ENCODE assay signal across 8 mouse cellular contexts in the genomic region with DNA sequence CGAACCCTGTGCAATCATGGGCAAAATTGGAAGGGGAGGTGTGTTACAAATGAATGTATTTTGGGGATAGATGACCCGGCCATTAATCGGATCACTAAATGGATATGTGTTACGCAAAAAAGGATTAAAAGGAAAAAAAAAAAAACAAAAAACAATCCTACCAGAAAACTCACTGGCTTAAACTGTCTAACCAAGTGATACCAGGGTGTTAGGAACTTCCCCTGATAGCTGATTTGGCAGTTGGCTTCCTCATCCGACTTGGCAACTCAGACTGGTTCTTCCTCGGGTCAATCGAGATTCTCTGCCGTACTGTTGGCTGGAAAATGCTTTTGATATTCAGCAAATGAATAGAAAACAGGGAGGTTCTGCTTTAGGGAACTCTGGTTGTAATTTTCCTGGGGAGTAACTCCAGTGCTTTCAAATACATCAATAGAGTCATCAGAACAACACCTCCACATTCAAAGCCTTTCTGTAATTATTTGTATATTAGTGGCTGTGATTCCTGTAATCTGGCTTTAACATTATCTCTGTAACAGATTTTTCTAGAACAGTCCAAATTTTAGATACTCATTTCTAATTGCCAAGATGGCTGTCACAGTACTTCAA. TPM values are rescaled to one million over a fixed set of nuclear protein-coding genes. Genes with fewer than 3 reads are reported as not detected.
DNase-seq lines count a peak whose midpoint lies in the region; ATAC-seq and TF ChIP-seq lines count a peak whose summit lies in the region.

No protein-coding gene starts in this region.

- H3K27me3 ChIP-seq in neural tube, embryonic 11.5 days (ENCODE audit: control insufficient read depth, insufficient read depth, low read length): no peaks in the 10 kb centered on the region
- no peaks in the 10 kb centered on the region for H3K27me3 ChIP-seq in intestine, embryonic 16.5 days (replicated peaks; ENCODE audit: control insufficient read depth, insufficient read depth, low read length)

- peak overlapping the region; percentile 55 for H3K4me2 ChIP-seq in neural tube, embryonic 11.5 days (ENCODE audit: low read depth)
- peak overlapping the region; percentile 69 for H3K4me2 ChIP-seq in intestine, embryonic 16.5 days (ENCODE audit: low read depth, low read length)

- ATAC-seq in neural tube, embryonic 11.5 days (ENCODE audit: insufficient read depth, low FRiP score, low TSS enrichment): no peak
- peak; percentile 29 for ATAC-seq in granulocyte monocyte progenitor cell, adult 5-6 weeks (replicated peaks; ENCODE audit: poor library complexity, severe bottlenecking)
- no peak for ATAC-seq in intestine, embryonic 16.5 days

- H3K9me3 ChIP-seq in neural tube, embryonic 11.5 days (ENCODE audit: control insufficient read depth, low read length): no peaks in the 10 kb centered on the region
- no peaks in the 10 kb centered on the region for H3K9me3 ChIP-seq in intestine, embryonic 16.5 days (ENCODE audit: control insufficient read depth, low read length)

- TF ChIP-seq CTCF in brain, embryonic 14.5 days (IDR thresholded peaks at IDR 0.05; ENCODE audit: borderline replicate concordance, extremely low read depth, insufficient read depth, insufficient read length): no peak
- TF ChIP-seq CTCF in olfactory bulb, adult 2 months (IDR thresholded peaks at IDR 0.05; ENCODE audit: insufficient read depth, low read depth, low read length): no peak

- WGBS in neural tube, embryonic 11.5 days: 1% methylated on average over 8 of the region's 8 CpGs
- WGBS in intestine, embryonic 16.5 days: 2% methylated on average over 8 of the region's 8 CpGs
- WGBS in olfactory bulb, adult 2 months: under 1% methylated on average over 8 of the region's 8 CpGs

- DNase-seq in neural tube, embryonic 11.5 days (ENCODE audit: low spot score): no peak
- no peak for DNase-seq in neural tube, embryonic 10.5 days (ENCODE audit: extremely low spot score, low spot score)
- DNase-seq in brain, embryonic 14.5 days (ENCODE audit: low read depth): peak; percentile 67
- peak; percentile 42 for DNase-seq in lung, adult 18-20 months
- DNase-seq in gastrocnemius, adult 8-10 months (ENCODE audit: low spot score in 2 of 2): no peak

- H3K9ac ChIP-seq in neural tube, embryonic 11.5 days (ENCODE audit: low read length): peak overlapping the region; percentile 6; the same call in 1 of the 2 replicates
- peak overlapping the region; percentile 89; the same call in 1 of the 2 replicates for H3K9ac ChIP-seq in intestine, embryonic 16.5 days (ENCODE audit: low read depth, low read length)

- no peaks in the 10 kb centered on the region for H3K36me3 ChIP-seq in neural tube, embryonic 11.5 days (ENCODE audit: control insufficient read depth, insufficient read depth, low read length)
- H3K36me3 ChIP-seq in intestine, embryonic 16.5 days (ENCODE audit: control insufficient read depth, insufficient read depth, low read length): no peaks in the 10 kb centered on the region

- no peak overlapping the region for H3K27ac ChIP-seq in neural tube, embryonic 11.5 days (ENCODE audit: low read depth, low read length)
- H3K27ac ChIP-seq in intestine, embryonic 16.5 days (ENCODE audit: low read length): no peak overlapping the region
- H3K27ac ChIP-seq in olfactory bulb, adult 2 months (ENCODE audit: insufficient read depth, low read depth, low read length): peak overlapping the region; percentile 56; the same call in 1 of the 2 replicates

- TF ChIP-seq POLR2A in brain, embryonic 14.5 days (IDR thresholded peaks at IDR 0.05; ENCODE audit: borderline replicate concordance, extremely low read depth, insufficient read depth, insufficient read length, poor library complexity, severe bottlenecking): no peak
- TF ChIP-seq POLR2A in olfactory bulb, adult 2 months (IDR thresholded peaks at IDR 0.05; ENCODE audit: insufficient read depth, low read depth, low read length): no peak

- H3K4me1 ChIP-seq in neural tube, embryonic 11.5 days (ENCODE audit: control insufficient read depth, insufficient read depth, low read length): peaks cover 6% of the 10 kb centered on the region
- peaks cover 8% of the 10 kb centered on the region for H3K4me1 ChIP-seq in intestine, embryonic 16.5 days (ENCODE audit: control insufficient read depth, insufficient read depth, low read length)
- peaks cover 5% of the 10 kb centered on the region for H3K4me1 ChIP-seq in olfactory bulb, adult 2 months (ENCODE audit: control insufficient read depth, insufficient read depth, low read length)

- peak overlapping the region; percentile 82 for H3K4me3 ChIP-seq in neural tube, embryonic 11.5 days (ENCODE audit: low read depth, low read length)
- peak overlapping the region; percentile 98 for H3K4me3 ChIP-seq in intestine, embryonic 16.5 days (ENCODE audit: low read length)
- H3K4me3 ChIP-seq in olfactory bulb, adult 2 months (ENCODE audit: insufficient read depth, low read depth, low read length): peak overlapping the region; percentile 60

RNA-seq across cellular contexts. Expression of a gene that starts 0.7 kb away (rescaled TPM):
- polyA plus RNA-seq in neural tube, embryonic 11.5 days (2014; fragmentation: Nextera tagmentation; extraction: Ambion mirVana): 92.1 and 93.3 TPM in 2 replicates
- 63.2 and 74.9 TPM in 2 replicates for polyA plus RNA-seq in brain, embryonic 14.5 days (2012; rRNA removed)
- total RNA-seq in granulocyte monocyte progenitor cell, adult 5-6 weeks (2014; fragmentation: Nextera tagmentation): 30.1 and 45.7 TPM in 2 replicates
- 23.3 and 35.2 TPM in 2 replicates for total RNA-seq in granulocyte monocyte progenitor cell, adult 5-6 weeks (2017)
- 35.7 and 36.2 TPM in 2 replicates for polyA plus RNA-seq in intestine, embryonic 16.5 days (2015; fragmentation: Nextera tagmentation; extraction: Ambion mirVana)
- not detected in 2 replicates for polyA plus RNA-seq in olfactory bulb, adult 2 months (2012; ENCODE audit: insufficient read depth, insufficient read length, low replicate concordance, missing spikeins)
- 10 to 100 TPM; 20.2 to 33.9 (median 25.3) TPM for total RNA-seq in gastrocnemius, adult 8-10 months (2022)

RNA-seq across cellular contexts. Expression of a gene that starts 32.8 kb away (rescaled TPM):
- polyA plus RNA-seq in neural tube, embryonic 11.5 days (2014; fragmentation: Nextera tagmentation; extraction: Ambion mirVana): 337 and 365 TPM in 2 replicates
- polyA plus RNA-seq in brain, embryonic 14.5 days (2012; rRNA removed): 229 and 240 TPM in 2 replicates
- 173 and 190 TPM in 2 replicates for total RNA-seq in granulocyte monocyte progenitor cell, adult 5-6 weeks (2014; fragmentation: Nextera tagmentation)
- 168 and 215 TPM in 2 replicates for total RNA-seq in granulocyte monocyte progenitor cell, adult 5-6 weeks (2017)
- 322 and 330 TPM in 2 replicates for polyA plus RNA-seq in intestine, embryonic 16.5 days (2015; fragmentation: Nextera tagmentation; extraction: Ambion mirVana)
- not detected in 2 replicates for polyA plus RNA-seq in olfactory bulb, adult 2 months (2012; ENCODE audit: insufficient read depth, insufficient read length, low replicate concordance, missing spikeins)
- 100 to 1,000 TPM; 230 to 275 (median 261) TPM for total RNA-seq in gastrocnemius, adult 8-10 months (2022)

RNA-seq across cellular contexts. Expression of a gene that starts 36.9 kb away (rescaled TPM):
- 0.20 and 0.38 TPM in 2 replicates for polyA plus RNA-seq in neural tube, embryonic 11.5 days (2014; fragmentation: Nextera tagmentation; extraction: Ambion mirVana)
- polyA plus RNA-seq in brain, embryonic 14.5 days (2012; rRNA removed): 1.4 and 1.5 TPM in 2 replicates
- not detected in 2 replicates for total RNA-seq in granulocyte monocyte progenitor cell, adult 5-6 weeks (2014; fragmentation: Nextera tagmentation)
- total RNA-seq in granulocyte monocyte progenitor cell, adult 5-6 weeks (2017): not detected in 2 replicates
- polyA plus RNA-seq in intestine, embryonic 16.5 days (2015; fragmentation: Nextera tagmentation; extraction: Ambion mirVana): 2.6 and 4.3 TPM in 2 replicates
- not detected in 2 replicates for polyA plus RNA-seq in olfactory bulb, adult 2 months (2012; ENCODE audit: insufficient read depth, insufficient read length, low replicate concordance, missing spikeins)
- not detected for total RNA-seq in gastrocnemius, adult 8-10 months (2022)

Comparison
In these comparisons a context has a peak if more than half of its experiments do, and no peak if none do; other contexts are left out.
1. DNase-seq: peak in brain, embryonic 14.5 days (single experiment) and lung, adult 18-20 months (2 of 2); none in neural tube, embryonic 11.5 days (single experiment), neural tube, embryonic 10.5 days (single experiment) and gastrocnemius, adult 8-10 months (0 of 2).
2. RNA of a gene that starts 0.7 kb away (polyA plus RNA-seq): 92.1 to 93.3 TPM in neural tube, embryonic 11.5 days, 63.2 to 74.9 TPM in brain, embryonic 14.5 days and 35.7 to 36.2 TPM in intestine, embryonic 16.5 days; not detected in olfactory bulb, adult 2 months; every median in the first group is over 10 times any median in the second.
3. Peak in every context shown above with its lines, with median percentiles within 50 percentile points of each other: H3K4me3 ChIP-seq.